16 mouse cellular contexts compared by ENCODE assay signal in genomic region chr12:104539911-104540310, GRCm38 (mm10).
"Had no signal": no experiment of that assay in that cellular context is flagged by ENCODE, and none has a peak within 500 bp of the region (broad histone marks: within the 10 kb centered on the region; RNA-seq: fewer than 3 reads in every experiment).

No protein-coding gene starts in this region.

- H3K36me3 ChIP-seq: neural tube, embryonic 13.5 days; neural tube, embryonic 15.5 days; stomach, embryonic 15.5 days had no signal

- H3K4me1 ChIP-seq: neural tube, embryonic 15.5 days; stomach, embryonic 15.5 days had no signal

- H3K4me3 ChIP-seq: neural tube, embryonic 13.5 days; neural tube, embryonic 15.5 days; stomach, embryonic 15.5 days had no signal

- H3K4me2 ChIP-seq: neural tube, embryonic 13.5 days; neural tube, embryonic 15.5 days; stomach, embryonic 15.5 days had no signal

- H3K27ac ChIP-seq: neural tube, embryonic 13.5 days; neural tube, embryonic 15.5 days; stomach, embryonic 15.5 days; stomach, postnatal 0 days had no signal

- H3K9me3 ChIP-seq: neural tube, embryonic 13.5 days; neural tube, embryonic 15.5 days; stomach, embryonic 15.5 days had no signal

- H3K27me3 ChIP-seq: neural tube, embryonic 13.5 days; neural tube, embryonic 15.5 days; stomach, embryonic 15.5 days had no signal

- H3K9ac ChIP-seq: neural tube, embryonic 13.5 days; neural tube, embryonic 15.5 days; stomach, embryonic 15.5 days had no signal

- DNase-seq: retina, postnatal 1 day; right cerebral cortex, adult 18-20 months; right cerebral cortex, postnatal 14 days; right cerebral cortex, postnatal 25 days; right cerebral cortex, postnatal 4 days; spleen, adult 18-20 months; thymus, adult 18-20 months; thymus, adult 2 months; thymus, postnatal 14 days; thymus, postnatal 25 days; thymus, postnatal 36 days; thymus, postnatal 4 days had no signal
